Mouse (Mus musculus): ENCODE data around the gene Gins1.

- no peak for TF ChIP-seq CTCF (IDR thresholded peaks at IDR 0.05; ENCODE audit: low read depth)
- no peak for TF ChIP-seq EP300 (IDR thresholded peaks at IDR 0.05; ENCODE audit: low read depth)
These were observed 10.6 kb downstream of the Gins1 start for GRCm38 (mm10) chr2:150915786-150916185.
